Mouse (Mus musculus): ENCODE data around the gene Morn1. TPM values are rescaled to one million over a fixed set of nuclear protein-coding genes. Genes with fewer than 3 reads are reported as not detected.
"Not testable (repeated sequence)": the region's sequence is repeated elsewhere in the genome, so short reads cannot be mapped to it uniquely, and the experiment has no call there.

The Morn1 gene
- total RNA-seq, 2 experiments from 2014 or later: 1.0 to 2.3 TPM

GRCm38 (mm10) chr4:155078808-155079207 lies 7.6 kb upstream of the Morn1 start:
- DNase-seq: not testable (repeated sequence)

GRCm38 (mm10) chr4:155079666-155080065 lies 6.7 kb upstream of the Morn1 start:
- no peak for DNase-seq

- no peak for DNase-seq
These were observed 2.8 kb upstream of the Morn1 start for GRCm38 (mm10) chr4:155083553-155083952.

GRCm38 (mm10) chr4:155084351-155084750 lies 2.0 kb upstream of the Morn1 start:
- no peak for DNase-seq

- DNase-seq: no peak
These were observed 920 bp upstream of the Morn1 start for GRCm38 (mm10) chr4:155085206-155086107.

GRCm38 (mm10) chr4:155089241-155089640 lies 2.9 kb downstream of the Morn1 start:
- DNase-seq: no peak

- DNase-seq: no peak
These were observed 3.8 kb downstream of the Morn1 start for GRCm38 (mm10) chr4:155090147-155090546.

- no peak for DNase-seq
These were observed 4.5 kb downstream of the Morn1 start for GRCm38 (mm10) chr4:155090688-155091449.

- DNase-seq: no peak
These were observed 6.5 kb downstream of the Morn1 start for GRCm38 (mm10) chr4:155092718-155093430.

- DNase-seq: no peak
These were observed 7.2 kb downstream of the Morn1 start for GRCm38 (mm10) chr4:155093431-155094149.

GRCm38 (mm10) chr4:155094565-155094964 lies 8.2 kb downstream of the Morn1 start:
- DNase-seq: peak in 1 of 2 experiments; percentile 64

- peak; percentile 89 to 90 for DNase-seq
These were observed 9.0 kb downstream of the Morn1 start for GRCm38 (mm10) chr4:155095238-155095900.

GRCm38 (mm10) chr4:155095967-155096366 lies 9.6 kb downstream of the Morn1 start:
- no peak for DNase-seq

- DNase-seq: no peak
These were observed 11.1 kb downstream of the Morn1 start for GRCm38 (mm10) chr4:155097452-155097851.

GRCm38 (mm10) chr4:155098572-155098971 lies 12.2 kb downstream of the Morn1 start:
- no peak for DNase-seq

GRCm38 (mm10) chr4:155107886-155108285 lies 21.5 kb downstream of the Morn1 start:
- no peak for DNase-seq

- DNase-seq: no peak
These were observed 23.1 kb downstream of the Morn1 start for GRCm38 (mm10) chr4:155109471-155109870.

GRCm38 (mm10) chr4:155113766-155114410 lies 27.5 kb downstream of the Morn1 start:
- DNase-seq: peak in 1 of 2 experiments; percentile 28

- no peak for DNase-seq
These were observed 30.2 kb downstream of the Morn1 start for GRCm38 (mm10) chr4:155116607-155117006.

- no peak for DNase-seq
These were observed 31.1 kb downstream of the Morn1 start for GRCm38 (mm10) chr4:155117396-155117978.
